Mouse (Mus musculus) A20 (cell line): ENCODE measurements around the gene Bad.
A peak's percentile ranks its signal among the peaks of the same experiment; 100 is the strongest.

Source experiments
- DNase-seq: peaks from one replicate; pipeline ENCODE4 v3.0.0-alpha.2; 2011; ENCODE audit warnings: low read depth, low spot score

Bad gene

GRCm38 (mm10) chr19:6914540-6914939, 27.1 kb upstream of the Bad start:
- no peak for DNase-seq

- DNase-seq = no peak
Measured at GRCm38 (mm10) chr19:6915276-6915675, 26.4 kb upstream of the Bad start.

GRCm38 (mm10) chr19:6916496-6916895, 25.2 kb upstream of the Bad start:
- no peak for DNase-seq

- DNase-seq = no peak
Measured at GRCm38 (mm10) chr19:6918321-6918720, 23.3 kb upstream of the Bad start.

GRCm38 (mm10) chr19:6919431-6919830, 22.2 kb upstream of the Bad start:
- DNase-seq = no peak

GRCm38 (mm10) chr19:6919876-6920740, 21.6 kb upstream of the Bad start:
- DNase-seq = no peak

GRCm38 (mm10) chr19:6920741-6921636, 20.7 kb upstream of the Bad start:
- DNase-seq = peak; percentile 86

GRCm38 (mm10) chr19:6921647-6922567, 19.8 kb upstream of the Bad start, which contains the start of gene Esrra:
Gene Esrra (minus strand): TSS chr19:6921813.
- peak; percentile 100 for DNase-seq

GRCm38 (mm10) chr19:6922901-6923735, 18.5 kb upstream of the Bad start:
- DNase-seq = no peak

- peak; percentile 73 for DNase-seq
Measured at GRCm38 (mm10) chr19:6924461-6925306, 17.0 kb upstream of the Bad start.

- DNase-seq = no peak
Measured at GRCm38 (mm10) chr19:6925307-6925573, 16.4 kb upstream of the Bad start, which contains the start of gene Catsperz. Gene Catsperz (minus strand): TSS chr19:6925380.

- no peak for DNase-seq
Measured at GRCm38 (mm10) chr19:6925611-6926329, 15.9 kb upstream of the Bad start.

GRCm38 (mm10) chr19:6926559-6927255, 15.0 kb upstream of the Bad start:
- DNase-seq = no peak

GRCm38 (mm10) chr19:6928080-6928479, 13.6 kb upstream of the Bad start:
- no peak for DNase-seq

- DNase-seq = no peak
Measured at GRCm38 (mm10) chr19:6931002-6931401, 10.7 kb upstream of the Bad start.

GRCm38 (mm10) chr19:6932018-6932417, 9.6 kb upstream of the Bad start:
- DNase-seq = no peak

- DNase-seq = no peak
Measured at GRCm38 (mm10) chr19:6933102-6933435, 8.6 kb upstream of the Bad start.

GRCm38 (mm10) chr19:6933436-6934194, 8.0 kb upstream of the Bad start:
- no peak for DNase-seq
